Comparison of ENCODE assay signal across 23 mouse cellular contexts in genomic region chr5:118019905-118020304, GRCm38 (mm10). TPM values are rescaled to one million over a fixed set of nuclear protein-coding genes. Genes with fewer than 3 reads are reported as not detected.
"Had no signal": no experiment of that assay in that cellular context is flagged by ENCODE, and none has a peak within 500 bp of the region (broad histone marks: within the 10 kb centered on the region; RNA-seq: fewer than 3 reads in every experiment).

No protein-coding gene starts in this region.

- H3K4me2 ChIP-seq: limb, embryonic 12.5 days; limb, embryonic 15.5 days; liver, embryonic 11.5 days; lung, embryonic 14.5 days; midbrain, embryonic 12.5 days; midbrain, embryonic 15.5 days; neural tube, embryonic 12.5 days; neural tube, embryonic 15.5 days; stomach, embryonic 15.5 days had no signal

- H3K27me3 ChIP-seq: limb, embryonic 15.5 days; midbrain, embryonic 15.5 days; neural tube, embryonic 15.5 days; stomach, embryonic 15.5 days had no signal

- H3K4me1 ChIP-seq: stomach, embryonic 15.5 days had no signal

- H3K9ac ChIP-seq: limb, embryonic 12.5 days; limb, embryonic 15.5 days; liver, embryonic 14.5 days; liver, postnatal 0 days; lung, embryonic 14.5 days; midbrain, embryonic 12.5 days; midbrain, embryonic 15.5 days; neural tube, embryonic 12.5 days; neural tube, embryonic 15.5 days; stomach, embryonic 15.5 days had no signal

- H3K36me3 ChIP-seq: limb, embryonic 12.5 days; limb, embryonic 15.5 days; midbrain, embryonic 12.5 days; midbrain, embryonic 15.5 days; neural tube, embryonic 12.5 days; neural tube, embryonic 15.5 days; stomach, embryonic 15.5 days had no signal

- H3K4me3 ChIP-seq: limb, embryonic 12.5 days; limb, embryonic 15.5 days; midbrain, embryonic 12.5 days; midbrain, embryonic 15.5 days; neural tube, embryonic 12.5 days; neural tube, embryonic 15.5 days; stomach, embryonic 15.5 days had no signal

- ATAC-seq: liver, postnatal 0 days; lung, postnatal 0 days; midbrain, embryonic 15.5 days had no signal

- DNase-seq: kidney, adult 11 months; kidney, postnatal 10 days; kidney, postnatal 4 days; left cerebral cortex, postnatal 4 days; liver, postnatal 0 days; lung, embryonic 14.5 days; right cerebral cortex, adult 18-20 months; right cerebral cortex, postnatal 14 days; right cerebral cortex, postnatal 4 days; spleen, adult 18-20 months; thymus, postnatal 25 days had no signal

- H3K27ac ChIP-seq: limb, embryonic 12.5 days; limb, embryonic 15.5 days; liver, embryonic 14.5 days; macrophage; midbrain, embryonic 12.5 days; midbrain, embryonic 15.5 days; neural tube, embryonic 12.5 days; neural tube, embryonic 15.5 days; stomach, embryonic 15.5 days had no signal

- H3K9me3 ChIP-seq: limb, embryonic 12.5 days; limb, embryonic 15.5 days; midbrain, embryonic 12.5 days; midbrain, embryonic 15.5 days; neural tube, embryonic 12.5 days; neural tube, embryonic 15.5 days; stomach, embryonic 15.5 days had no signal

RNA-seq across cellular contexts. Expression of gene Tesc, which starts 7.6 kb away (rescaled TPM):
- total RNA-seq: megakaryocyte-erythroid progenitor cell, adult 5-6 weeks had no signal
- polyA plus RNA-seq: macrophage had no signal
